Mouse (Mus musculus): ENCODE measurements at regions not wholly inside any gene's neighbourhood (a gene's known extent, or its start where the extent isn't known, plus 50 kb on each side); places are given as distances from the start of the nearest gene placed in this dataset.

GRCm38 (mm10) chr13:101954521-101954920 is 186.5 kb upstream of the Pik3r1 start:
- H3K36me3 ChIP-seq (ENCODE audit: insufficient read depth, low read length), result no peaks in the 10 kb centered on the region
- no peak overlapping the region for H3K4me2 ChIP-seq (replicated peaks; ENCODE audit: low read depth, low read length)
- no peaks in the 10 kb centered on the region; the same call in 1 of the 2 replicates for H3K4me1 ChIP-seq (ENCODE audit: insufficient read depth, low read depth, low read length)
- no peak overlapping the region for H3K27ac ChIP-seq (ENCODE audit: low read length)
- H3K9ac ChIP-seq (replicated peaks; ENCODE audit: low read depth), result no peak overlapping the region
- H3K9me3 ChIP-seq (ENCODE audit: low read length), result no peaks in the 10 kb centered on the region
- H3K27me3 ChIP-seq (replicated peaks; ENCODE audit: insufficient read depth, low read length), result no peaks in the 10 kb centered on the region
- WGBS, result 87% methylated on average over 3 of the region's 3 CpGs
- DNase-seq (ENCODE audit: low spot score), result no peak
- no peak overlapping the region for H3K4me3 ChIP-seq (ENCODE audit: low read depth, low read length)
- ATAC-seq, result no peak
- no peak for TF ChIP-seq EP300 (IDR thresholded peaks at IDR 0.05)
- no peak for TF ChIP-seq CTCF (IDR thresholded peaks at IDR 0.05)

DNA sequence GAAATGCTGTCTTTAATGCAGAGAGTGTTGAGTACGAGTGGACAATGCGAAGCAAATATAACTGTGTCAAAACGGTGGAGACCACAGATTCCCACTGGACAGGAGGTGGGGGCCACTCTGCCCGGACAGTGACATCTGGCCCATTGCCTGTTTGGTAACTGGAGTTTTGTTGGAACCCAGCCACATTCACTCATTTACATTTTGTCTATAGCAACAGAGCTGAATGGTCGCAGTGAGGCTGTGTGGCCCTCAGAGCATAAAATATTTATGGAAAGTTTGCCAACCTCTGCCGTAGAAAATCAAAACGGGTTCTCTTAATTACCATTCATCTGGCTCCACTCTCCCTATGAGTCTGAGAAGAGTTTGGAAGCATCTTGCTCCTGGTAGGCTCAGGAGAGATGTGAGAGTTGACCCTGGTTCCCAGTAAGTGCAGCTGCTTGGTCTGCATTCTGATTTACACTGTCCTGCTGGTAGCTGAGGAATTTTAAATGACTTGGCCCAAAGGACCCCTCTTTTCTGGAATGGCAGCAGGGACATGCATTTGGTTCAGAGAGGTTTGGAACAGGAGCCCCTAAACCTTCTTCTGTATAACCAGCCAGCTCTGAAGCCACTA is 187.9 kb upstream of the Pik3r1 start:
- Histone ChIP-seq H3K36me3 (ENCODE audit: insufficient read depth, low read length) (no peaks in the 10 kb centered on the region), H3K9me3 (ENCODE audit: low read length) (no peaks in the 10 kb centered on the region), H3K9ac (replicated peaks; ENCODE audit: low read depth) (no peak overlapping the region), H3K27me3 (replicated peaks; ENCODE audit: insufficient read depth, low read length) (no peaks in the 10 kb centered on the region), H3K4me3 (ENCODE audit: low read depth, low read length) (no peak overlapping the region), H3K4me2 (replicated peaks; ENCODE audit: low read depth, low read length) (no peak overlapping the region), H3K27ac (ENCODE audit: low read length) (no peak overlapping the region), H3K4me1 (ENCODE audit: insufficient read depth, low read depth, low read length) (no peaks in the 10 kb centered on the region; the same call in 1 of the 2 replicates)
- DNase-seq (ENCODE audit: low spot score), result no peak
- WGBS, result 62% methylated on average over 7 of the region's 7 CpGs
- no peak for ATAC-seq
- TF ChIP-seq EP300 (IDR thresholded peaks at IDR 0.05), result no peak
- no peak for TF ChIP-seq CTCF (IDR thresholded peaks at IDR 0.05)

DNA sequence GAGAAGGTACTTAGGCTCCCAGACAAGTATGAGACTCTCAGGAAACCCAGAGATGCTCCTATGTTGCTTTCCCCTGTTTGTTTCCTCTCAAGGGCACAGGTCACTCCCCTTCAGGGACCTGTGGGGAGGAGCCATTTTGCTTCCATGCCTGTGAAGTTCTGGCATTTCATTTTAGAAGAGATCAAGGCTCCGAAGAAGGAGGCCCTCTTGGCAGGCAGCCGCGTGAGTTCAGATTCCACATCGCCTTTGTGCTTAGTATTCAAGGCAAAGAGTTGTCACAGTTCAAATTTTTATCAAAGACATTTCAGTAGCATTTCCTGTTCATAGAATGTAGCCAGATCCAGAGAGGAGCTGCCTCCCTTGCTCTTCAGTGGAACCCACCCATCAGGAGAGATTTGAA is 189.8 kb upstream of the Pik3r1 start:
- Histone ChIP-seq H3K9ac (replicated peaks; ENCODE audit: low read depth) (no peak overlapping the region), H3K27me3 (replicated peaks; ENCODE audit: insufficient read depth, low read length) (no peaks in the 10 kb centered on the region), H3K4me3 (ENCODE audit: low read depth, low read length) (no peak overlapping the region), H3K4me2 (replicated peaks; ENCODE audit: low read depth, low read length) (no peak overlapping the region), H3K9me3 (ENCODE audit: low read length) (no peaks in the 10 kb centered on the region), H3K36me3 (ENCODE audit: insufficient read depth, low read length) (no peaks in the 10 kb centered on the region), H3K27ac (ENCODE audit: low read length) (no peak overlapping the region), H3K4me1 (ENCODE audit: insufficient read depth, low read depth, low read length) (no peaks in the 10 kb centered on the region; the same call in 1 of the 2 replicates)
- ATAC-seq (no peak), DNase-seq (ENCODE audit: low spot score) (peak; percentile 16)
- WGBS, result 60% methylated on average over 4 of the region's 4 CpGs
- no peak for TF ChIP-seq EP300 (IDR thresholded peaks at IDR 0.05)
- no peak for TF ChIP-seq CTCF (IDR thresholded peaks at IDR 0.05)

DNA sequence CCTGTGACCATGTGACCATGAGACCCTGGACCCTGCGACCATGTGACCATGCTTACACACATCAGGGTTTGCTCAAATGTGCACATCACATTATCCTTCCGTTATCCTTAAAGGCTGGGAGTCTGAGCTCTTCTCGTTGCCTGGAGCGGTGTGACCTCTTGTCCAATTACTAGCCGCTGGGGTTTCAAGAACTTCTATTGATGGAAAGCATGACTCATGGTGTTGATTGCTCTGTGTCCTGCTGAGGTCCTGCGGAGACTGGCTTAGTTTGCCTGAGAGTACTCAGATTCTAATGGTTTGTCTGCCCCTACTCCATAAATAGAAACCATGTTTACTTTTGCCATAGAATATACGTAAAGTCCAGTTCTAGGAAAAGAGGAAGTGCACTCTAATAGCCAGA is 197.5 kb upstream of the Pik3r1 start:
- DNase-seq (ENCODE audit: low spot score) (peak; percentile 45), ATAC-seq (peak; percentile 44)
- Histone ChIP-seq H3K4me1 (ENCODE audit: insufficient read depth, low read depth, low read length) (no peaks in the 10 kb centered on the region), H3K4me2 (replicated peaks; ENCODE audit: low read depth, low read length) (no peak overlapping the region), H3K4me3 (ENCODE audit: low read depth, low read length) (no peak overlapping the region), H3K27ac (ENCODE audit: low read length) (no peak overlapping the region), H3K27me3 (replicated peaks; ENCODE audit: insufficient read depth, low read length) (no peaks in the 10 kb centered on the region), H3K9ac (replicated peaks; ENCODE audit: low read depth) (no peak overlapping the region), H3K36me3 (ENCODE audit: insufficient read depth, low read length) (no peaks in the 10 kb centered on the region), H3K9me3 (ENCODE audit: low read length) (no peaks in the 10 kb centered on the region)
- TF ChIP-seq CTCF (IDR thresholded peaks at IDR 0.05) (no peak), EP300 (IDR thresholded peaks at IDR 0.05) (no peak)
- WGBS, result 59% methylated on average over 7 of the region's 7 CpGs

GRCm38 (mm10) chr13:101966799-101967397 is 198.9 kb upstream of the Pik3r1 start:
- Histone ChIP-seq H3K36me3 (ENCODE audit: insufficient read depth, low read length) (no peaks in the 10 kb centered on the region), H3K4me3 (ENCODE audit: low read depth, low read length) (no peak overlapping the region), H3K9ac (replicated peaks; ENCODE audit: low read depth) (no peak overlapping the region), H3K27ac (ENCODE audit: low read length) (no peak overlapping the region), H3K27me3 (replicated peaks; ENCODE audit: insufficient read depth, low read length) (no peaks in the 10 kb centered on the region), H3K4me2 (replicated peaks; ENCODE audit: low read depth, low read length) (no peak overlapping the region), H3K9me3 (ENCODE audit: low read length) (no peaks in the 10 kb centered on the region), H3K4me1 (ENCODE audit: insufficient read depth, low read depth, low read length) (no peaks in the 10 kb centered on the region)
- DNase-seq (ENCODE audit: low spot score), result no peak
- WGBS, result 46% methylated on average over 8 of the region's 8 CpGs
- TF ChIP-seq CTCF (IDR thresholded peaks at IDR 0.05), result no peak
- no peak for TF ChIP-seq EP300 (IDR thresholded peaks at IDR 0.05)
- no peak for ATAC-seq

- Histone ChIP-seq H3K9me3 (ENCODE audit: low read length) (no peaks in the 10 kb centered on the region), H3K9ac (replicated peaks; ENCODE audit: low read depth) (no peak overlapping the region), H3K4me1 (ENCODE audit: insufficient read depth, low read depth, low read length) (no peaks in the 10 kb centered on the region), H3K27ac (ENCODE audit: low read length) (no peak overlapping the region), H3K4me3 (ENCODE audit: low read depth, low read length) (no peak overlapping the region), H3K4me2 (replicated peaks; ENCODE audit: low read depth, low read length) (no peak overlapping the region), H3K36me3 (ENCODE audit: insufficient read depth, low read length) (no peaks in the 10 kb centered on the region), H3K27me3 (replicated peaks; ENCODE audit: insufficient read depth, low read length) (no peaks in the 10 kb centered on the region)
- WGBS, result 85% methylated on average over 4 of the region's 4 CpGs
- ATAC-seq (no peak), DNase-seq (ENCODE audit: low spot score) (no peak)
- TF ChIP-seq EP300 (IDR thresholded peaks at IDR 0.05), result no peak
- TF ChIP-seq CTCF (IDR thresholded peaks at IDR 0.05), result no peak
Observed at GRCm38 (mm10) chr13:101967466-101967865, 199.4 kb upstream of the Pik3r1 start.
